Mouse (Mus musculus) Muller cell, postnatal 12 days (primary cell): ENCODE measurements around the gene Tmem150a.

ENCODE experiments used
- DNase-seq: peaks from one replicate; pipeline ENCODE4 v3.0.0-alpha.2; 2015; ENCODE audit errors: inconsistent ontology term

Gene Tmem150a

GRCm38 (mm10) chr6:72401875-72402274, 46.6 kb downstream of the Tmem150a start:
- DNase-seq: peak; percentile 66

GRCm38 (mm10) chr6:72405356-72405755, 50.1 kb downstream of the Tmem150a start:
- DNase-seq: no peak

GRCm38 (mm10) chr6:72407119-72407518, 51.9 kb downstream of the Tmem150a start:
- DNase-seq: peak; percentile 91
